Mouse (Mus musculus): ENCODE results near the gene Igf1. TPM values are rescaled to one million over a fixed set of nuclear protein-coding genes. Genes with fewer than 3 reads are reported as not detected.

Igf1 gene
- polyA plus RNA-seq, 1 experiment from 2014 or later: 7.2 TPM

DNA sequence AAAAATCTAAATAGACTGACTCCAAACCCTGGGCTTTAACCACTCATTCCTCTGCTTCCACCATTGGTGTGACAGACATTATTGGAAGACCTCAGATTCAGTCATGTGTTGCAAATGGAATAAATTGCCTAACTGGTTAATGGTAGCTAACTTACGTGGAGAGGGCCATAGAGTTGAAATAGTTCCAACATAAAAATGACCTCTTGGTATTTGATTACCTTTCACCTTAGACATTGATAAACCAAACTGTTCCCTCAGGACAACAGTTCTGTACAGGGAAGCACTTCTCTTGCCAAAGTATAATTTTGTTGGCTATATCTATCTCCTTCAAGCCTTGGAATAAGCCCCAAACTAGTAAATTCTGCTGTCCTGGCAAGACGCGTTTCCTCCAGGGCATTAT, 48.1 kb downstream of the Igf1 start:
- Histone ChIP-seq H3K4me2 (ENCODE audit: low read length) (no peak overlapping the region), H3K36me3 (ENCODE audit: control insufficient read depth, insufficient read depth) (no peaks in the 10 kb centered on the region), H3K27ac (ENCODE audit: low read length) (no peak overlapping the region), H3K9ac (replicated peaks; ENCODE audit: low read depth, low read length) (no peak overlapping the region), H3K4me3 (replicated peaks; ENCODE audit: low read length) (no peak overlapping the region), H3K9me3 (ENCODE audit: control insufficient read depth, low read length) (no peaks in the 10 kb centered on the region), H3K4me1 (replicated peaks; ENCODE audit: control insufficient read depth, insufficient read depth, low read length) (0 out of 2 replicates have a peak, but pooled peaks cover 3% of the 10 kb centered on the region), H3K27me3 (replicated peaks; ENCODE audit: control insufficient read depth, insufficient read depth, low read length) (no peaks in the 10 kb centered on the region)
- ATAC-seq: no peak
- WGBS: 92% methylated on average over 3 of the region's 3 CpGs

- no peak for ATAC-seq
Observed at GRCm38 (mm10) chr10:87906757-87907307, 48.8 kb downstream of the Igf1 start.

DNA sequence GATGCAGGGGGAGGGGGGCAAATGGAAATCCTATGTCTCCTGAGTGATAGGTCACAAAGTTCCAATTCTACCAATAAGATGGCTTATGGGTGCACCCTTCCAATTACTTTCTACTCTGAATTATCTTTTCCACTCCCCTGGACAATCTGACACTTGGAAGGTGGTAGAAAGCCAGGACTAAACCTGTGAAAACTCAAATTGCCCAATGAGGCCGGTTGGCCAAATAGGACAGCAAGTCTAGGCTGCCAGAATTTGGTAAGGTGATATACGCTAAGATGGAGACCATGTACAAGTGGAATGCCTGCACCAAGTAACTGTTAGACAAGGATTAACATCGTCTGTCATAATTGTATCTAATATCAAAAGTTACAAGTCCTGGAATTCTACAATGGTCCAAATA, 55.8 kb downstream of the Igf1 start:
- H3K4me3 ChIP-seq (replicated peaks; ENCODE audit: low read length): no peak overlapping the region
- H3K27me3 ChIP-seq (replicated peaks; ENCODE audit: control insufficient read depth, insufficient read depth, low read length): no peaks in the 10 kb centered on the region
- H3K9ac ChIP-seq (replicated peaks; ENCODE audit: low read depth, low read length): no peak overlapping the region
- no peaks in the 10 kb centered on the region for H3K36me3 ChIP-seq (ENCODE audit: control insufficient read depth, insufficient read depth)
- ATAC-seq: no peak
- WGBS: 90% methylated on average over 3 of the region's 3 CpGs
- no peaks in the 10 kb centered on the region for H3K4me1 ChIP-seq (replicated peaks; ENCODE audit: control insufficient read depth, insufficient read depth, low read length)
- no peak overlapping the region for H3K4me2 ChIP-seq (ENCODE audit: low read length)
- no peaks in the 10 kb centered on the region for H3K9me3 ChIP-seq (ENCODE audit: control insufficient read depth, low read length)
- no peak overlapping the region for H3K27ac ChIP-seq (ENCODE audit: low read length)

More at GRCm38 (mm10) chr10:87906757-87907307, 48.8 kb downstream of the Igf1 start:
- Histone ChIP-seq H3K27ac (ENCODE audit: low read length) (no peak overlapping the region), H3K9me3 (ENCODE audit: control insufficient read depth, low read length) (no peaks in the 10 kb centered on the region), H3K4me3 (replicated peaks; ENCODE audit: low read length) (no peak overlapping the region), H3K36me3 (ENCODE audit: control insufficient read depth, insufficient read depth) (no peaks in the 10 kb centered on the region), H3K27me3 (replicated peaks; ENCODE audit: control insufficient read depth, insufficient read depth, low read length) (no peaks in the 10 kb centered on the region), H3K9ac (replicated peaks; ENCODE audit: low read depth, low read length) (no peak overlapping the region), H3K4me2 (ENCODE audit: low read length) (no peak overlapping the region), H3K4me1 (replicated peaks; ENCODE audit: control insufficient read depth, insufficient read depth, low read length) (0 out of 2 replicates have a peak, but pooled peaks cover 3% of the 10 kb centered on the region)
- WGBS: 87% methylated on average over 2 of the region's 2 CpGs

GRCm38 (mm10) chr10:87914932-87915331, 56.9 kb downstream of the Igf1 start:
- Histone ChIP-seq H3K4me3 (replicated peaks; ENCODE audit: low read length) (no peak overlapping the region), H3K27ac (ENCODE audit: low read length) (no peak overlapping the region), H3K4me1 (replicated peaks; ENCODE audit: control insufficient read depth, insufficient read depth, low read length) (no peaks in the 10 kb centered on the region), H3K27me3 (replicated peaks; ENCODE audit: control insufficient read depth, insufficient read depth, low read length) (no peaks in the 10 kb centered on the region), H3K9me3 (ENCODE audit: control insufficient read depth, low read length) (no peaks in the 10 kb centered on the region), H3K4me2 (ENCODE audit: low read length) (no peak overlapping the region), H3K9ac (replicated peaks; ENCODE audit: low read depth, low read length) (no peak overlapping the region), H3K36me3 (ENCODE audit: control insufficient read depth, insufficient read depth) (no peaks in the 10 kb centered on the region)
- no peak for ATAC-seq
- WGBS: 87% methylated on average over 10 of the region's 10 CpGs

GRCm38 (mm10) chr10:87915782-87916181, 57.7 kb downstream of the Igf1 start:
- 93% methylated on average over 3 of the region's 3 CpGs for WGBS
- H3K9me3 ChIP-seq (ENCODE audit: control insufficient read depth, low read length): no peaks in the 10 kb centered on the region
- no peaks in the 10 kb centered on the region for H3K36me3 ChIP-seq (ENCODE audit: control insufficient read depth, insufficient read depth)
- ATAC-seq: no peak
- H3K4me3 ChIP-seq (replicated peaks; ENCODE audit: low read length): no peak overlapping the region
- no peaks in the 10 kb centered on the region for H3K27me3 ChIP-seq (replicated peaks; ENCODE audit: control insufficient read depth, insufficient read depth, low read length)
- H3K9ac ChIP-seq (replicated peaks; ENCODE audit: low read depth, low read length): no peak overlapping the region
- H3K4me2 ChIP-seq (ENCODE audit: low read length): no peak overlapping the region
- H3K27ac ChIP-seq (ENCODE audit: low read length): no peak overlapping the region
- H3K4me1 ChIP-seq (replicated peaks; ENCODE audit: control insufficient read depth, insufficient read depth, low read length): no peaks in the 10 kb centered on the region

- Histone ChIP-seq H3K4me3 (replicated peaks; ENCODE audit: low read length) (no peak overlapping the region), H3K9me3 (ENCODE audit: control insufficient read depth, low read length) (no peaks in the 10 kb centered on the region), H3K9ac (replicated peaks; ENCODE audit: low read depth, low read length) (no peak overlapping the region), H3K36me3 (ENCODE audit: control insufficient read depth, insufficient read depth) (no peaks in the 10 kb centered on the region), H3K4me2 (ENCODE audit: low read length) (no peak overlapping the region), H3K4me1 (replicated peaks; ENCODE audit: control insufficient read depth, insufficient read depth, low read length) (peaks cover 9% of the 10 kb centered on the region), H3K27ac (ENCODE audit: low read length) (no peak overlapping the region), H3K27me3 (replicated peaks; ENCODE audit: control insufficient read depth, insufficient read depth, low read length) (0 out of 2 replicates have a peak, but pooled peaks cover 2% of the 10 kb centered on the region)
- 91% methylated on average over 3 of the region's 3 CpGs for WGBS
- ATAC-seq: no peak
Observed at GRCm38 (mm10) chr10:87922263-87922662, 64.2 kb downstream of the Igf1 start.

- H3K27ac ChIP-seq (ENCODE audit: low read length): peak overlapping the region; percentile 41; the same call in 1 of the 2 replicates
- 27% methylated on average over 8 of the region's 8 CpGs for WGBS
Observed at GRCm38 (mm10) chr10:87926564-87926963, 68.5 kb downstream of the Igf1 start.

GRCm38 (mm10) chr10:87927131-87927609, 69.1 kb downstream of the Igf1 start:
- peak overlapping the region; percentile 41; the same call in 1 of the 2 replicates for H3K27ac ChIP-seq (ENCODE audit: low read length)
- no peaks in the 10 kb centered on the region for H3K36me3 ChIP-seq (ENCODE audit: control insufficient read depth, insufficient read depth)
- no peak overlapping the region for H3K9ac ChIP-seq (replicated peaks; ENCODE audit: low read depth, low read length)
- H3K4me3 ChIP-seq (replicated peaks; ENCODE audit: low read length): no peak overlapping the region
- 0 out of 2 replicates have a peak, but pooled peaks cover 2% of the 10 kb centered on the region for H3K27me3 ChIP-seq (replicated peaks; ENCODE audit: control insufficient read depth, insufficient read depth, low read length)
- H3K9me3 ChIP-seq (ENCODE audit: control insufficient read depth, low read length): no peaks in the 10 kb centered on the region
- H3K4me2 ChIP-seq (ENCODE audit: low read length): peak overlapping the region; percentile 21; the same call in 1 of the 2 replicates
- WGBS: 0% methylated on average over 4 of the region's 6 CpGs
- H3K4me1 ChIP-seq (replicated peaks; ENCODE audit: control insufficient read depth, insufficient read depth, low read length): peaks cover 12% of the 10 kb centered on the region
- ATAC-seq: peak; percentile 98

More at GRCm38 (mm10) chr10:87926564-87926963, 68.5 kb downstream of the Igf1 start:
- Histone ChIP-seq H3K36me3 (ENCODE audit: control insufficient read depth, insufficient read depth) (no peaks in the 10 kb centered on the region), H3K4me1 (replicated peaks; ENCODE audit: control insufficient read depth, insufficient read depth, low read length) (peaks cover 12% of the 10 kb centered on the region), H3K4me2 (ENCODE audit: low read length) (no peak overlapping the region), H3K9ac (replicated peaks; ENCODE audit: low read depth, low read length) (no peak overlapping the region), H3K4me3 (replicated peaks; ENCODE audit: low read length) (no peak overlapping the region), H3K9me3 (ENCODE audit: control insufficient read depth, low read length) (no peaks in the 10 kb centered on the region), H3K27me3 (replicated peaks; ENCODE audit: control insufficient read depth, insufficient read depth, low read length) (0 out of 2 replicates have a peak, but pooled peaks cover 2% of the 10 kb centered on the region)
- peak; percentile 13; the same call in 1 of the 2 replicates for ATAC-seq

GRCm38 (mm10) chr10:87948192-87948591, 90.1 kb downstream of the Igf1 start:
- Histone ChIP-seq H3K27ac (ENCODE audit: low read length) (no peak overlapping the region), H3K4me3 (replicated peaks; ENCODE audit: low read length) (no peak overlapping the region), H3K36me3 (ENCODE audit: control insufficient read depth, insufficient read depth) (no peaks in the 10 kb centered on the region), H3K9me3 (ENCODE audit: control insufficient read depth, low read length) (no peaks in the 10 kb centered on the region), H3K27me3 (replicated peaks; ENCODE audit: control insufficient read depth, insufficient read depth, low read length) (no peaks in the 10 kb centered on the region), H3K9ac (replicated peaks; ENCODE audit: low read depth, low read length) (no peak overlapping the region), H3K4me1 (replicated peaks; ENCODE audit: control insufficient read depth, insufficient read depth, low read length) (no peaks in the 10 kb centered on the region), H3K4me2 (ENCODE audit: low read length) (no peak overlapping the region)
- WGBS: 57% methylated on average over 4 of the region's 4 CpGs
- no peak for ATAC-seq
